Mouse (Mus musculus) cerebellum, adult 8-10 months (tissue): ENCODE measurements around the gene Gpatch8.
"Not testable (repeated sequence)": the region's sequence is repeated elsewhere in the genome, so short reads cannot be mapped to it uniquely, and the experiment has no call there.

Experiments used
- DNase-seq: peaks from one replicate; pipeline ENCODE4 v3.0.0; 2022

Gene Gpatch8

GRCm38 (mm10) chr11:102568756-102569377 lies 12.7 kb upstream of the Gpatch8 start:
- no peak for DNase-seq

- DNase-seq: no peak
Measured at GRCm38 (mm10) chr11:102568191-102568590, 12.0 kb upstream of the Gpatch8 start.

- no peak for DNase-seq
Measured at GRCm38 (mm10) chr11:102567723-102568122, 11.5 kb upstream of the Gpatch8 start.

- no peak for DNase-seq
Measured at GRCm38 (mm10) chr11:102567157-102567556, 11.0 kb upstream of the Gpatch8 start.

- no peak for DNase-seq
Measured at GRCm38 (mm10) chr11:102566290-102566689, 10.1 kb upstream of the Gpatch8 start.

GRCm38 (mm10) chr11:102565741-102566140 lies 9.5 kb upstream of the Gpatch8 start:
- no peak for DNase-seq

GRCm38 (mm10) chr11:102564952-102565671 lies 8.9 kb upstream of the Gpatch8 start:
- not testable (repeated sequence) for DNase-seq

GRCm38 (mm10) chr11:102558704-102559103 lies 2.5 kb upstream of the Gpatch8 start:
- DNase-seq: no peak

GRCm38 (mm10) chr11:102557386-102557785 lies 1.2 kb upstream of the Gpatch8 start:
- DNase-seq: no peak

- no peak for DNase-seq
Measured at GRCm38 (mm10) chr11:102556716-102557074, 503 bp upstream of the Gpatch8 start.

GRCm38 (mm10) chr11:102555400-102556030 lies 677 bp downstream of the Gpatch8 start:
- DNase-seq: no peak

GRCm38 (mm10) chr11:102552051-102552450 lies 4.1 kb downstream of the Gpatch8 start:
- no peak for DNase-seq

GRCm38 (mm10) chr11:102551176-102551575 lies 5.0 kb downstream of the Gpatch8 start:
- no peak for DNase-seq

- DNase-seq: no peak
Measured at GRCm38 (mm10) chr11:102541471-102541870, 14.7 kb downstream of the Gpatch8 start.

GRCm38 (mm10) chr11:102540286-102540685 lies 15.9 kb downstream of the Gpatch8 start:
- DNase-seq: not testable (repeated sequence)

GRCm38 (mm10) chr11:102539690-102540089 lies 16.5 kb downstream of the Gpatch8 start:
- no peak for DNase-seq

GRCm38 (mm10) chr11:102536210-102536609 lies 20.0 kb downstream of the Gpatch8 start:
- no peak for DNase-seq

- DNase-seq: no peak
Measured at GRCm38 (mm10) chr11:102534078-102534477, 22.1 kb downstream of the Gpatch8 start.

- DNase-seq: no peak
Measured at GRCm38 (mm10) chr11:102531425-102531824, 24.8 kb downstream of the Gpatch8 start.

- no peak for DNase-seq
Measured at GRCm38 (mm10) chr11:102514793-102515424, 41.3 kb downstream of the Gpatch8 start.

GRCm38 (mm10) chr11:102510226-102510625 lies 46.0 kb downstream of the Gpatch8 start:
- DNase-seq: no peak

GRCm38 (mm10) chr11:102496732-102497131 lies 59.5 kb downstream of the Gpatch8 start:
- DNase-seq: no peak

GRCm38 (mm10) chr11:102496206-102496605 lies 60.0 kb downstream of the Gpatch8 start:
- DNase-seq: no peak

GRCm38 (mm10) chr11:102495742-102496141 lies 60.5 kb downstream of the Gpatch8 start:
- no peak for DNase-seq
